Mouse (Mus musculus): ENCODE data around the gene Neurl4. TPM values are rescaled to one million over a fixed set of nuclear protein-coding genes. Genes with fewer than 3 reads are reported as not detected.

Neurl4 gene
- polyA plus RNA-seq, 1 experiment = 16.9 TPM

- TF ChIP-seq POLR2A (IDR thresholded peaks at IDR 0.05; ENCODE audit: borderline replicate concordance, low read depth, low read length) = no peak
- no peak for TF ChIP-seq CTCF (IDR thresholded peaks at IDR 0.05; ENCODE audit: low read depth, low read length)
- H3K4me3 ChIP-seq (ENCODE audit: insufficient read depth, low read length) = no peak overlapping the region
- peak overlapping the region; percentile 53 for H3K27ac ChIP-seq (ENCODE audit: insufficient read depth, low read depth, low read length)
- peaks cover 12% of the 10 kb centered on the region for H3K4me1 ChIP-seq (ENCODE audit: control insufficient read depth, insufficient read depth, low read length)
Observed at GRCm38 (mm10) chr11:69930967-69931537, 30.2 kb downstream of the Neurl4 start.

GRCm38 (mm10) chr11:69931769-69932168 lies 30.9 kb downstream of the Neurl4 start:
- H3K27ac ChIP-seq (ENCODE audit: insufficient read depth, low read depth, low read length) = 0 out of 2 replicates have a peak overlapping the region, but pooled peaks have one; percentile 27
- no peak overlapping the region for H3K4me3 ChIP-seq (ENCODE audit: insufficient read depth, low read length)
- TF ChIP-seq CTCF (IDR thresholded peaks at IDR 0.05; ENCODE audit: low read depth, low read length) (no peak), POLR2A (IDR thresholded peaks at IDR 0.05; ENCODE audit: borderline replicate concordance, low read depth, low read length) (no peak)
- H3K4me1 ChIP-seq (ENCODE audit: control insufficient read depth, insufficient read depth, low read length) = peaks cover 12% of the 10 kb centered on the region

- no peak for TF ChIP-seq POLR2A (IDR thresholded peaks at IDR 0.05; ENCODE audit: borderline replicate concordance, low read depth, low read length)
- TF ChIP-seq CTCF (IDR thresholded peaks at IDR 0.05; ENCODE audit: low read depth, low read length) = no peak
- Histone ChIP-seq H3K4me3 (ENCODE audit: insufficient read depth, low read length) (no peak overlapping the region), H3K27ac (ENCODE audit: insufficient read depth, low read depth, low read length) (no peak overlapping the region), H3K4me1 (ENCODE audit: control insufficient read depth, insufficient read depth, low read length) (peaks cover 12% of the 10 kb centered on the region)
Observed at GRCm38 (mm10) chr11:69932254-69932653, 31.4 kb downstream of the Neurl4 start.

- H3K27ac ChIP-seq (ENCODE audit: insufficient read depth, low read depth, low read length) = no peak overlapping the region
Observed at GRCm38 (mm10) chr11:69933066-69933465, 32.2 kb downstream of the Neurl4 start.

GRCm38 (mm10) chr11:69934169-69934568 lies 33.3 kb downstream of the Neurl4 start:
- Histone ChIP-seq H3K4me3 (ENCODE audit: insufficient read depth, low read length) (peak overlapping the region; percentile 23; the same call in 1 of the 2 replicates), H3K4me1 (ENCODE audit: control insufficient read depth, insufficient read depth, low read length) (peaks cover 12% of the 10 kb centered on the region), H3K27ac (ENCODE audit: insufficient read depth, low read depth, low read length) (no peak overlapping the region)
- no peak for TF ChIP-seq POLR2A (IDR thresholded peaks at IDR 0.05; ENCODE audit: borderline replicate concordance, low read depth, low read length)
- TF ChIP-seq CTCF (IDR thresholded peaks at IDR 0.05; ENCODE audit: low read depth, low read length) = peak; percentile 78

More at GRCm38 (mm10) chr11:69933066-69933465, 32.2 kb downstream of the Neurl4 start:
- Histone ChIP-seq H3K4me1 (ENCODE audit: control insufficient read depth, insufficient read depth, low read length) (peaks cover 12% of the 10 kb centered on the region), H3K4me3 (ENCODE audit: insufficient read depth, low read length) (no peak overlapping the region)
- TF ChIP-seq POLR2A (IDR thresholded peaks at IDR 0.05; ENCODE audit: borderline replicate concordance, low read depth, low read length) (no peak), CTCF (IDR thresholded peaks at IDR 0.05; ENCODE audit: low read depth, low read length) (no peak)

GRCm38 (mm10) chr11:69934681-69935080 lies 33.8 kb downstream of the Neurl4 start:
- Histone ChIP-seq H3K4me3 (ENCODE audit: insufficient read depth, low read length) (no peak overlapping the region), H3K4me1 (ENCODE audit: control insufficient read depth, insufficient read depth, low read length) (peaks cover 12% of the 10 kb centered on the region), H3K27ac (ENCODE audit: insufficient read depth, low read depth, low read length) (no peak overlapping the region)
- TF ChIP-seq POLR2A (IDR thresholded peaks at IDR 0.05; ENCODE audit: borderline replicate concordance, low read depth, low read length) = no peak

- Histone ChIP-seq H3K4me3 (ENCODE audit: insufficient read depth, low read length) (peak within 1 kb of the TSS; percentile 30), H3K27ac (ENCODE audit: insufficient read depth, low read depth, low read length) (no peak within 1 kb of the TSS), H3K4me1 (ENCODE audit: control insufficient read depth, insufficient read depth, low read length) (peaks cover 12% of the 10 kb centered on the region)
- TF ChIP-seq CTCF (IDR thresholded peaks at IDR 0.05; ENCODE audit: low read depth, low read length) (no peak), POLR2A (IDR thresholded peaks at IDR 0.05; ENCODE audit: borderline replicate concordance, low read depth, low read length) (no peak)
Observed at GRCm38 (mm10) chr11:69935137-69935879, 34.4 kb downstream of the Neurl4 start, which contains the start of gene Ybx2. Gene Ybx2, plus strand, starts transcription at chr11:69935796.

- H3K4me1 ChIP-seq (ENCODE audit: control insufficient read depth, insufficient read depth, low read length) = peaks cover 10% of the 10 kb centered on the region
- peak overlapping the region; percentile 30; the same call in 1 of the 2 replicates for H3K4me3 ChIP-seq (ENCODE audit: insufficient read depth, low read length)
- no peak overlapping the region for H3K27ac ChIP-seq (ENCODE audit: insufficient read depth, low read depth, low read length)
- TF ChIP-seq POLR2A (IDR thresholded peaks at IDR 0.05; ENCODE audit: borderline replicate concordance, low read depth, low read length) (no peak), CTCF (IDR thresholded peaks at IDR 0.05; ENCODE audit: low read depth, low read length) (no peak)
Observed at GRCm38 (mm10) chr11:69936156-69936555, 35.3 kb downstream of the Neurl4 start.

- no peak overlapping the region for H3K4me3 ChIP-seq (ENCODE audit: insufficient read depth, low read length)
- TF ChIP-seq CTCF (IDR thresholded peaks at IDR 0.05; ENCODE audit: low read depth, low read length) (no peak), POLR2A (IDR thresholded peaks at IDR 0.05; ENCODE audit: borderline replicate concordance, low read depth, low read length) (no peak)
- H3K4me1 ChIP-seq (ENCODE audit: control insufficient read depth, insufficient read depth, low read length) = peaks cover 5% of the 10 kb centered on the region
- H3K27ac ChIP-seq (ENCODE audit: insufficient read depth, low read depth, low read length) = no peak overlapping the region
Observed at GRCm38 (mm10) chr11:69936714-69937347, 36.0 kb downstream of the Neurl4 start.

- TF ChIP-seq POLR2A (IDR thresholded peaks at IDR 0.05; ENCODE audit: borderline replicate concordance, low read depth, low read length) (no peak), CTCF (IDR thresholded peaks at IDR 0.05; ENCODE audit: low read depth, low read length) (no peak)
- Histone ChIP-seq H3K4me1 (ENCODE audit: control insufficient read depth, insufficient read depth, low read length) (no peaks in the 10 kb centered on the region), H3K27ac (ENCODE audit: insufficient read depth, low read depth, low read length) (no peak overlapping the region), H3K4me3 (ENCODE audit: insufficient read depth, low read length) (no peak overlapping the region)
Observed at GRCm38 (mm10) chr11:69937385-69937784, 36.5 kb downstream of the Neurl4 start.
